Comparison of ENCODE assay signal across 8 mouse cellular contexts in genomic region chr11:111818124-111818523, GRCm38 (mm10).
DNase-seq lines count a peak whose midpoint lies in the region; ATAC-seq and TF ChIP-seq lines count a peak whose summit lies in the region.

No protein-coding gene starts in this region.

- 0 out of 2 replicates have a peak, but pooled peaks cover 3% of the 10 kb centered on the region for H3K4me1 ChIP-seq in midbrain, postnatal 0 days (ENCODE audit: insufficient read depth, low read length)

- no peak overlapping the region for H3K27ac ChIP-seq in midbrain, postnatal 0 days (ENCODE audit: low read depth, low read length)

- H3K36me3 ChIP-seq in midbrain, postnatal 0 days (ENCODE audit: insufficient read depth, low read length): no peaks in the 10 kb centered on the region

- DNase-seq in thymus, postnatal 0 days (ENCODE audit: low spot score): peak; percentile 53
- no peak for DNase-seq in thymus, postnatal 25 days
- peak; percentile 34 to 41 for DNase-seq in heart, adult 18-20 months
- peak; percentile 11 for DNase-seq in layer of hippocampus, adult 8-10 months (ENCODE audit: low spot score in 2 of 2)
- DNase-seq in midbrain, postnatal 0 days (ENCODE audit: low spot score): peak; percentile 59
- no peak for DNase-seq in urinary bladder, postnatal 4 days (ENCODE audit: low spot score in 2 of 2)
- no peak for DNase-seq in kidney, adult 8-10 months
- DNase-seq in lung, postnatal 4 days: no peak

- no peaks in the 10 kb centered on the region for H3K9me3 ChIP-seq in midbrain, postnatal 0 days (ENCODE audit: low read length)

- H3K27me3 ChIP-seq in midbrain, postnatal 0 days (ENCODE audit: insufficient read depth, low read length): no peaks in the 10 kb centered on the region

- no peak overlapping the region for H3K4me3 ChIP-seq in midbrain, postnatal 0 days (ENCODE audit: low read depth, low read length)

- peak overlapping the region; percentile 19 for H3K4me2 ChIP-seq in midbrain, postnatal 0 days (ENCODE audit: low read depth, low read length, poor library complexity, severe bottlenecking)

- H3K9ac ChIP-seq in midbrain, postnatal 0 days (replicated peaks; ENCODE audit: low read length, poor library complexity, severe bottlenecking): no peak overlapping the region

- ATAC-seq in midbrain, postnatal 0 days (ENCODE audit: low FRiP score): no peak

- TF ChIP-seq CTCF in midbrain, postnatal 0 days (IDR thresholded peaks at IDR 0.05): no peak

- WGBS in midbrain, postnatal 0 days: 5% methylated on average over 10 of the region's 10 CpGs

Comparison
In these comparisons a context has a peak if more than half of its experiments do, and no peak if none do; other contexts are left out.
1. DNase-seq: peak in thymus, postnatal 0 days (single experiment), heart, adult 18-20 months (2 of 2), layer of hippocampus, adult 8-10 months (2 of 2) and midbrain, postnatal 0 days (single experiment); none in thymus, postnatal 25 days (single experiment), urinary bladder, postnatal 4 days (0 of 2), kidney, adult 8-10 months (0 of 2) and lung, postnatal 4 days (0 of 2).